Mouse (Mus musculus): ENCODE data around the gene Lmo2. TPM values are rescaled to one million over a fixed set of nuclear protein-coding genes. Genes with fewer than 3 reads are reported as not detected.

The Lmo2 gene
- polyA plus RNA-seq, 1 experiment from 2014 or later = 188 TPM

DNA sequence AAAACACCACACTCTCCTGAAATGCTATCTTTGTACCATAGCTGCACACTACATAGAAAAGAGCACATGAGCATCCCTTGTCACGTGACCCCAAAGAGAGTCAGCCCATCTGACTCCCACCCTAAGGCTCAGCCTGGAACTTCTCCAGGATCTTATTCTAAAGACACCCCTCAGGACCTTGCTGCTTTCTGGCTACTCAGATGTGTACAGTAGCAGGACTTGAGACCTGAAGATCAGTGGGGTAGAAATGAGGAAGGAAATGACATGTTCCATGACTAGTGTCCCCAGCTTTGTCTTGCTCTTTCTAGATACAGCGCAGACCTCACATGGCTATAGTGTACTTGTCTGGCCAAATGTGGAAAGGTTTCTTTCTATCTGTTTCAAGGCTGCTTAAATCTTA is 12.9 kb upstream of the Lmo2 start:
- no peak overlapping the region for H3K9ac ChIP-seq
- H3K36me3 ChIP-seq = no peaks in the 10 kb centered on the region
- no peak for ATAC-seq
- no peaks in the 10 kb centered on the region; the same call in 1 of the 2 replicates for H3K27me3 ChIP-seq (replicated peaks)
- H3K4me2 ChIP-seq = no peak overlapping the region
- H3K9me3 ChIP-seq (replicated peaks) = no peaks in the 10 kb centered on the region
- peaks cover 38% of the 10 kb centered on the region for H3K4me1 ChIP-seq
- WGBS (ENCODE audit: insufficient replicate concordance) = 47% methylated on average over 2 of the region's 2 CpGs
- no peak overlapping the region for H3K4me3 ChIP-seq
- no peak overlapping the region for H3K27ac ChIP-seq

DNA sequence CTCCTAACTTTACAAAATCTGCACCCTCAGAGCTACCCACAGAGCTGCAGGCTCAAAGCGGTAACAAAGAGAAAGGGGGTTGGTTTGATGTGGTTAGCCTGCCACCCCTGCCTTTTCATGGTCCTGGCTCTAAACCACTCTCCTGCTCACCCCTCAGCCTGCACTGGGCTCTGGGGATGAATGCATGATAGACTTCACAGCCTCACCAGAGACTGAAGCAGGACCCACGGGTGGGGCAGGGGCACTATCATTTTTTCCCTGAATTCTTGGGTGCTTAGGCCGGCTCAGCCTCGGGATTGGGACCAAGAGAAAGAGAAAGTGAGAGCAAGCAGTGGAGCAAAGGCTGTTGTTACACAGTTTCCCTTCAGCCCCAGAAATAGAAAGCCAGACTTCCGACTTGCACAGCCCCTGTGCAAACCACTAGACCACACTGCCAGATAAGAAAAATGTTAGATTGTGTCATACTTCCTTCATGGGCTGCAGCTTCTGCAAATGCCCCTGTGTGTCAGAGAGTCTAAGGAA is 12.2 kb upstream of the Lmo2 start:
- Histone ChIP-seq H3K4me1 (peaks cover 38% of the 10 kb centered on the region), H3K4me2 (peak overlapping the region; percentile 36), H3K9me3 (replicated peaks) (no peaks in the 10 kb centered on the region), H3K36me3 (no peaks in the 10 kb centered on the region), H3K9ac (no peak overlapping the region), H3K4me3 (no peak overlapping the region), H3K27me3 (replicated peaks) (no peaks in the 10 kb centered on the region; the same call in 1 of the 2 replicates), H3K27ac (peak overlapping the region; percentile 74)
- WGBS (ENCODE audit: insufficient replicate concordance) = 24% methylated on average over 5 of the region's 5 CpGs
- no peak for ATAC-seq

DNA sequence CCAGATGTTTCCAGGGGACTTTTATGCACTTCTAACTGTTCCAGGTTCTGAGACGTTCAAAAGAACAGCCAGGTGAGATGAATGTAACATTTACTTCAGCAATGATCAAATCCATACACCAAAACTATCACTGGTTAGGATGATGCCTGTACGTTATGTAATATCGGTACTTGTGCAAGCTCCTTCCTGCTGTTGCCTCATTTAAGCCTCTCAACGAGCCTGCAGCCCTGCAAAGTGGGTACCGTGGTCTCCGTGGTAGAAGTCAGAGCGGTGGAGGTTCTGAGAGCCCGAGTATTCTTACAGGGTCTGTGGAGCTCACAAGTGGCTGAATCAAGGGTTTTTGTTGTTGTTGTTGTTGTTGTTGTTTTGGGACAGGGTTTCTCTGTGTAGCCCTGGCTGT is 10.9 kb upstream of the Lmo2 start:
- H3K27me3 ChIP-seq (replicated peaks) = no peaks in the 10 kb centered on the region; the same call in 1 of the 2 replicates
- H3K4me3 ChIP-seq = no peak overlapping the region
- no peak overlapping the region for H3K9ac ChIP-seq
- H3K36me3 ChIP-seq = no peaks in the 10 kb centered on the region
- H3K4me2 ChIP-seq = no peak overlapping the region
- 56% methylated on average over 8 of the region's 8 CpGs for WGBS (ENCODE audit: insufficient replicate concordance)
- H3K4me1 ChIP-seq = peaks cover 38% of the 10 kb centered on the region
- 0 out of 2 replicates have a peak overlapping the region, but pooled peaks have one; percentile 17 for H3K27ac ChIP-seq
- ATAC-seq = no peak
- no peaks in the 10 kb centered on the region for H3K9me3 ChIP-seq (replicated peaks)

DNA sequence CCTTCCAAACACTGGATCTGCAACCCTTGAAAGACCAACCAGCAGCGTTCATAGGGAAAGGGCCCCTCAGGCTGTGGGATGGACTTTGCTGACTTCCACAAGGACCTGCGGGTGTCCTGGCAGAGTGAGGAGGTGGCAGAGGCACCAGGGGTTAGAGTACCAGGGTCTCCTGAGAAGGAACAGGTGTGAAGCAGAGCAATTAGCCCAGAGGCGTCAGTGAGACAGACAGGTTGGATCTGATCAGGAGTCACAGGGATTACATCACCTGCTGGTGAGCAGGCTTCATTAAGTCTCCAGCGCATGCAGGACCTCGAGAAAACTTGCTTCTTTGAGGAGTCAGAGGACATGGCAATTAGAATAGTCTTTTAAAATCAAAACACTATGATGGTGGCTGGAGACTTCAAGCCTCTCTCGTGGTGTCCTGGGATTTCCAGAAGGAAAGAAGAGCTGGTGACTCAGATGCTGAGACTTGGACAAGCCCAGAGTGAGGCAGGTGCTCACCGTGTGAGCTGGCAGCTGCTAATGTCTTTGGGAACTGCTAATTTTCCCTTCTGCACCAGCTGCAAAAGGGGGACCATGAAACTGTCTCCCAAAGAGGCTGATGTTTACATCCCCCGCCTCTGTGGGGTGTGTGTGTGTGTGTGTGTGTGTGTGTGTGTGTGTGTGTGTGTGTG is 9.7 kb upstream of the Lmo2 start:
- H3K4me2 ChIP-seq = no peak overlapping the region
- WGBS (ENCODE audit: insufficient replicate concordance) = 70% methylated on average over 8 of the region's 8 CpGs
- H3K9me3 ChIP-seq (replicated peaks) = no peaks in the 10 kb centered on the region
- no peaks in the 10 kb centered on the region for H3K36me3 ChIP-seq
- H3K27ac ChIP-seq = peak overlapping the region; percentile 21; the same call in 1 of the 2 replicates
- H3K4me3 ChIP-seq = no peak overlapping the region
- no peak for ATAC-seq
- peaks cover 38% of the 10 kb centered on the region for H3K4me1 ChIP-seq
- no peak overlapping the region for H3K9ac ChIP-seq
- peaks cover 4% of the 10 kb centered on the region; the same call in 1 of the 2 replicates for H3K27me3 ChIP-seq (replicated peaks)

GRCm38 (mm10) chr2:103953050-103953835 is 4.5 kb upstream of the Lmo2 start:
- Histone ChIP-seq H3K4me2 (no peak overlapping the region), H3K27me3 (replicated peaks) (peaks cover 4% of the 10 kb centered on the region; the same call in 1 of the 2 replicates), H3K9me3 (replicated peaks) (no peaks in the 10 kb centered on the region), H3K36me3 (no peaks in the 10 kb centered on the region), H3K4me3 (no peak overlapping the region), H3K4me1 (peaks cover 40% of the 10 kb centered on the region), H3K27ac (no peak overlapping the region), H3K9ac (no peak overlapping the region)
- WGBS (ENCODE audit: insufficient replicate concordance) = 83% methylated on average over 6 of the region's 6 CpGs
- no peak for ATAC-seq

DNA sequence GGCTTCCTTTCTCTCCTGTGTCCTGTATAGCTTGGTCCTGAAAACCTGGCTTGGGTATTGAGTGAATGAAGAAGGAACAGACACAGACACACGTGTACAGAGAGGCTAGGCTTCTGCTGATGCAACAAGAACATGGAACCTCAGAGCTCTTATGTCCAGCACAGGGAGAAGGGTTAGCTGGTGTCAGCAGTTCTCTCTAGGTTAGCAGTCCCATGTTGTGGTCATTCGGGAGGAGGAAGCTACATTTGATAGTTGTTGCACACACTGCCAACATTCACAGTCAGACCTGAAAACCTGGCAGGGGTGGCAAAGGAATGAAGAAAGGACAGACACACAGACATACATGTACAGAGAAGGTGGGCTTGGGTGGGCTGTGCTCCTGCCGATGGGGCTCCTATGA is 2.1 kb upstream of the Lmo2 start:
- ATAC-seq = no peak
- Histone ChIP-seq H3K27ac (peak overlapping the region; percentile 98), H3K4me2 (peak overlapping the region; percentile 76), H3K9me3 (replicated peaks) (no peaks in the 10 kb centered on the region), H3K9ac (peak overlapping the region; percentile 87), H3K27me3 (replicated peaks) (peaks cover 4% of the 10 kb centered on the region; the same call in 1 of the 2 replicates), H3K36me3 (peaks cover 7% of the 10 kb centered on the region; the same call in 1 of the 2 replicates), H3K4me3 (no peak overlapping the region), H3K4me1 (peaks cover 43% of the 10 kb centered on the region)
- WGBS (ENCODE audit: insufficient replicate concordance) = 39% methylated on average over 3 of the region's 3 CpGs

GRCm38 (mm10) chr2:103956867-103957266 is 919 bp upstream of the Lmo2 start:
- Histone ChIP-seq H3K9me3 (replicated peaks) (no peaks in the 10 kb centered on the region), H3K4me2 (peak overlapping the region; percentile 76), H3K4me1 (peaks cover 54% of the 10 kb centered on the region), H3K9ac (peak overlapping the region; percentile 87), H3K27ac (peak overlapping the region; percentile 98), H3K27me3 (replicated peaks) (peaks cover 4% of the 10 kb centered on the region; the same call in 1 of the 2 replicates), H3K4me3 (peak overlapping the region; percentile 68), H3K36me3 (peaks cover 16% of the 10 kb centered on the region)
- WGBS (ENCODE audit: insufficient replicate concordance) = 29% methylated on average over 6 of the region's 6 CpGs
- ATAC-seq = peak; percentile 89

DNA sequence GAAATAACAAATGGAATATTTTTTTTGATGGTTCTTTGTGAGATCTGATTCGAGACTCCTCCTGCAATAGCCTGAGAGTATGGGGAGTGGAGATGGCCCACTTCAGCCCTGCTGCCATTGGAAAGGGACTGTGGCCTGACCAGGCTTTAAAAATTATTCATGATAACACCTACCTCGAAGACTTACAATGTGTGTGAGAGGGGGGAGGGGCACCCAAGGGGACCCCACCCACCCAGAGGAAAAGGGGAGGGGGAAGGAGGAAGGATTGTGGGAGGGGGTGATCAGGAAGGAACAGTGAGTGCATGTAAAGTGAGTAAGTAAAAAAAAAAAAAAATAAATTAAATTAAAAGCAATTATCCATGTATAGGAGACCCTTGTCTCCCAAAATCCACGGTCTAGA is 848 bp downstream of the Lmo2 start:
- Histone ChIP-seq H3K4me3 (peak overlapping the region; percentile 68), H3K27ac (peak overlapping the region; percentile 98), H3K27me3 (replicated peaks) (no peaks in the 10 kb centered on the region), H3K36me3 (peaks cover 33% of the 10 kb centered on the region), H3K4me2 (peak overlapping the region; percentile 76), H3K9ac (peak overlapping the region; percentile 87), H3K9me3 (replicated peaks) (no peaks in the 10 kb centered on the region), H3K4me1 (peaks cover 71% of the 10 kb centered on the region)
- WGBS (ENCODE audit: insufficient replicate concordance) = 23% methylated on average over 3 of the region's 3 CpGs
- ATAC-seq = no peak

GRCm38 (mm10) chr2:103959066-103959465 is 1.3 kb downstream of the Lmo2 start:
- ATAC-seq = no peak; the same call in 1 of the 2 replicates
- Histone ChIP-seq H3K4me3 (peak overlapping the region; percentile 68), H3K4me2 (peak overlapping the region; percentile 76), H3K27ac (peak overlapping the region; percentile 98), H3K27me3 (replicated peaks) (no peaks in the 10 kb centered on the region), H3K9ac (peak overlapping the region; percentile 87), H3K36me3 (peaks cover 33% of the 10 kb centered on the region), H3K9me3 (replicated peaks) (no peaks in the 10 kb centered on the region), H3K4me1 (peaks cover 67% of the 10 kb centered on the region)
- 45% methylated on average over 5 of the region's 5 CpGs for WGBS (ENCODE audit: insufficient replicate concordance)

GRCm38 (mm10) chr2:103959574-103959973 is 1.8 kb downstream of the Lmo2 start:
- 40% methylated on average over 6 of the region's 6 CpGs for WGBS (ENCODE audit: insufficient replicate concordance)
- Histone ChIP-seq H3K9me3 (replicated peaks) (no peaks in the 10 kb centered on the region), H3K9ac (peak overlapping the region; percentile 87), H3K4me1 (peaks cover 68% of the 10 kb centered on the region), H3K27me3 (replicated peaks) (no peaks in the 10 kb centered on the region), H3K36me3 (peaks cover 38% of the 10 kb centered on the region), H3K4me2 (peak overlapping the region; percentile 76), H3K27ac (peak overlapping the region; percentile 98), H3K4me3 (peak overlapping the region; percentile 68)
- peak; percentile 48 for ATAC-seq

GRCm38 (mm10) chr2:103962349-103962748 is 4.6 kb downstream of the Lmo2 start:
- peaks cover 68% of the 10 kb centered on the region for H3K4me1 ChIP-seq
- H3K27me3 ChIP-seq (replicated peaks) = no peaks in the 10 kb centered on the region
- H3K9me3 ChIP-seq (replicated peaks) = no peaks in the 10 kb centered on the region
- WGBS (ENCODE audit: insufficient replicate concordance) = 34% methylated on average over 4 of the region's 4 CpGs
- peak overlapping the region; percentile 68 for H3K4me3 ChIP-seq
- peaks cover 66% of the 10 kb centered on the region for H3K36me3 ChIP-seq
- H3K9ac ChIP-seq = peak overlapping the region; percentile 87
- ATAC-seq = no peak
- H3K4me2 ChIP-seq = peak overlapping the region; percentile 76
- H3K27ac ChIP-seq = peak overlapping the region; percentile 98

- H3K4me2 ChIP-seq = peak overlapping the region; percentile 52
- peak overlapping the region; percentile 84 for H3K27ac ChIP-seq
- peaks cover 67% of the 10 kb centered on the region for H3K36me3 ChIP-seq
- peak overlapping the region; percentile 8 for H3K4me3 ChIP-seq
- ATAC-seq = no peak
- H3K9me3 ChIP-seq (replicated peaks) = no peaks in the 10 kb centered on the region
- peak overlapping the region; percentile 56 for H3K9ac ChIP-seq
- WGBS (ENCODE audit: insufficient replicate concordance) = 67% methylated on average over 3 of the region's 3 CpGs
- no peaks in the 10 kb centered on the region for H3K27me3 ChIP-seq (replicated peaks)
- H3K4me1 ChIP-seq = peaks cover 80% of the 10 kb centered on the region
Measured at GRCm38 (mm10) chr2:103965391-103965790, 7.6 kb downstream of the Lmo2 start.

Data from liver, embryonic 12.5 days (tissue).